Mouse (Mus musculus) olfactory bulb, adult 2 months (tissue): Measurements from ENCODE around the gene Nkx2-3. TPM values are rescaled to one million over a fixed set of nuclear protein-coding genes. Genes with fewer than 3 reads are reported as not detected.

Source experiments
- H3K27ac ChIP-seq: fragments of 200-500 bp; 2 replicates; pipeline ENCODE4 v1.5.1; 2012; ENCODE audit warnings: low read depth, low read length; ENCODE audit not compliant: insufficient read depth
- H3K4me1 ChIP-seq: fragments of 200-500 bp; 2 replicates; pipeline ENCODE4 v1.6.1; 2012; ENCODE audit warnings: low read length; ENCODE audit not compliant: control insufficient read depth, insufficient read depth
- H3K4me3 ChIP-seq: fragments of 200-500 bp; 2 replicates; pipeline ENCODE4 v1.5.1; 2012; ENCODE audit warnings: mild to moderate bottlenecking, low read depth, low read length, moderate library complexity; ENCODE audit not compliant: insufficient read depth
- CTCF ChIP-seq: fragments of 200-500 bp; IDR thresholded peaks from 2 replicates; pipeline ENCODE4 v1.5.1; 2012; ENCODE audit warnings: low read depth, mild to moderate bottlenecking, low read length, moderate library complexity; ENCODE audit not compliant: insufficient read depth
- POLR2A ChIP-seq: fragments of 200-500 bp; IDR thresholded peaks from 2 replicates; pipeline ENCODE4 v1.6.1; 2012; ENCODE audit warnings: mild to moderate bottlenecking, low read depth, low read length, moderate library complexity; ENCODE audit not compliant: insufficient read depth
- WGBS: fragments of 180-500 bp; shearing (Covaris S2); methylation state at CpG from one replicate; pipeline ENCODE4 v1.1.7; 2018; 5-methylcytosine and 5-hydroxymethylcytosine counted together
- polyA plus RNA-seq: library from polyadenylated mRNA; stranded (reverse); fragments of >200 nt; gene quantifications from 2 replicates; pipeline ENCODE4 v1.2.4, GENCODE M21; 2012; ENCODE audit warnings: low replicate concordance; ENCODE audit not compliant: missing spikeins, insufficient read depth, insufficient read length

Gene Nkx2-3
- polyA plus RNA-seq, 1 experiment: not detected

- Histone ChIP-seq H3K27ac (no peak overlapping the region), H3K4me1 (peaks cover 4% of the 10 kb centered on the region; the same call in 1 of the 2 replicates), H3K4me3 (no peak overlapping the region)
- TF ChIP-seq CTCF (no peak), POLR2A (no peak)
- 87% methylated on average over 6 of the region's 6 CpGs for WGBS
These were observed 47.5 kb downstream of the Nkx2-3 start for GRCm38 (mm10) chr19:43659632-43660031.

- TF ChIP-seq POLR2A (no peak), CTCF (no peak)
- Histone ChIP-seq H3K4me1 (peaks cover 4% of the 10 kb centered on the region; the same call in 1 of the 2 replicates), H3K4me3 (no peak overlapping the region), H3K27ac (no peak overlapping the region)
- WGBS: 88% methylated on average over 9 of the region's 9 CpGs
These were observed 48.6 kb downstream of the Nkx2-3 start for GRCm38 (mm10) chr19:43660774-43661173.

- H3K27ac ChIP-seq: no peak overlapping the region
- TF ChIP-seq POLR2A: no peak
- 0 out of 2 replicates have a peak, but pooled peaks have one; percentile 21 for TF ChIP-seq CTCF
- no peak overlapping the region for H3K4me3 ChIP-seq
- H3K4me1 ChIP-seq: peaks cover 10% of the 10 kb centered on the region
- WGBS: 54% methylated on average over 19 of the region's 19 CpGs
These were observed 50.2 kb downstream of the Nkx2-3 start for GRCm38 (mm10) chr19:43662176-43662967.

GRCm38 (mm10) chr19:43663471-43663870, 51.3 kb downstream of the Nkx2-3 start:
- peaks cover 10% of the 10 kb centered on the region for H3K4me1 ChIP-seq
- H3K27ac ChIP-seq: no peak overlapping the region
- H3K4me3 ChIP-seq: no peak overlapping the region
- WGBS: 70% methylated on average over 8 of the region's 8 CpGs
- TF ChIP-seq CTCF: no peak

Other genes starting within 250 kb of the Nkx2-3 start
- not detected in 2 replicates for gene Hpse2, start 224.0 kb upstream of the Nkx2-3 start, polyA plus RNA-seq
- gene Cnnm1, start 171.9 kb upstream of the Nkx2-3 start, polyA plus RNA-seq: not detected in 2 replicates
- gene Got1, start 87.7 kb upstream of the Nkx2-3 start, polyA plus RNA-seq: not detected in 2 replicates
- 123 TPM in 1 of 2 replicates, not detected in the other for gene Slc25a28, start 62.6 kb downstream of the Nkx2-3 start, polyA plus RNA-seq
- not detected in 2 replicates for gene Entpd7, start 77.3 kb downstream of the Nkx2-3 start, polyA plus RNA-seq
- gene Cutc, start 140.7 kb downstream of the Nkx2-3 start, polyA plus RNA-seq: not detected in 2 replicates
- gene Cox15, start 140.7 kb downstream of the Nkx2-3 start, polyA plus RNA-seq: not detected in 2 replicates
- not detected in 2 replicates for gene Abcc2, start 169.9 kb downstream of the Nkx2-3 start, polyA plus RNA-seq